Mouse (Mus musculus) intestine, embryonic 14.5 days (tissue): ENCODE results near the gene Fam198a. TPM values are rescaled to one million over a fixed set of nuclear protein-coding genes. Genes with fewer than 3 reads are reported as not detected.
"Not testable (repeated sequence)": the region's sequence is repeated elsewhere in the genome, so short reads cannot be mapped to it uniquely, and the experiment has no call there.

Experiments
- ATAC-seq: fragments of 200-750 bp; cut with Nextera tagmentation; replicated peaks from 2 replicates; pipeline ENCODE4 v1.8.0; 2017; ENCODE audit warnings: low read depth, moderate number of reproducible peaks, moderate TSS enrichment, moderate library complexity; ENCODE audit not compliant: low FRiP score, low TSS enrichment
- DNase-seq: peaks from one replicate; pipeline ENCODE4 v3.0.0-alpha.2; 2018; ENCODE audit warnings: low spot score
- H3K27ac ChIP-seq: fragments of 300-500 bp; sonication (generic); 2 replicates; pipeline ENCODE4 v1.5.1; 2014; ENCODE audit warnings: low read depth, mild to moderate bottlenecking, control low read depth
- H3K27me3 ChIP-seq: fragments of 300-500 bp; sonication (generic); replicated peaks from 2 replicates; pipeline ENCODE4 v1.6.1; 2014; ENCODE audit warnings: low read length, control low read depth; ENCODE audit not compliant: control insufficient read depth, insufficient read depth
- H3K36me3 ChIP-seq: fragments of 300-500 bp; sonication (generic); 2 replicates; pipeline ENCODE4 v1.6.1; 2014; ENCODE audit warnings: low read length, control low read depth; ENCODE audit not compliant: control insufficient read depth, insufficient read depth
- H3K4me1 ChIP-seq: fragments of 300-500 bp; sonication (generic); replicated peaks from 2 replicates; pipeline ENCODE4 v1.6.1; 2014; ENCODE audit warnings: low read length, control low read depth, mixed read lengths; ENCODE audit not compliant: control insufficient read depth, insufficient read depth
- H3K4me2 ChIP-seq: fragments of 300-500 bp; sonication (generic); 2 replicates; pipeline ENCODE4 v1.6.1; 2014; ENCODE audit warnings: low read length
- H3K4me3 ChIP-seq: fragments of 300-500 bp; sonication (generic); 2 replicates; pipeline ENCODE4 v1.5.1; 2014; ENCODE audit warnings: low read depth, low read length, control low read depth, mixed read lengths
- H3K9ac ChIP-seq: fragments of 300-500 bp; sonication (generic); 2 replicates; pipeline ENCODE4 v1.6.1; 2014; ENCODE audit warnings: mild to moderate bottlenecking, low read length
- H3K9me3 ChIP-seq: fragments of 300-500 bp; sonication (generic); 2 replicates; pipeline ENCODE4 v1.6.1; 2016; ENCODE audit warnings: low read length, control low read depth; ENCODE audit not compliant: control insufficient read depth
- WGBS: fragments of 180-500 bp; shearing (Covaris S2); extraction: QIAGEN DNeasy Blood & Tissue Kit; methylation state at CpG from one replicate; pipeline ENCODE4 v1.1.7; 2014; 5-methylcytosine and 5-hydroxymethylcytosine counted together
- polyA plus RNA-seq: library from polyadenylated mRNA; unstranded; fragments of >200 nt; fragmentation: Nextera tagmentation; extraction: Ambion mirVana; gene quantifications from 2 replicates; pipeline ENCODE4 v1.2.1, GENCODE M21; 2014

Gene Fam198a
- polyA plus RNA-seq, 1 experiment from 2014 or later, result 2.9 TPM

GRCm38 (mm10) chr9:122013629-122014028 is 62.8 kb downstream of the Fam198a start:
- DNase-seq, result no peak
- no peak overlapping the region for H3K27ac ChIP-seq
- H3K4me3 ChIP-seq, result no peak overlapping the region
- H3K4me1 ChIP-seq, result no peaks in the 10 kb centered on the region
- H3K9me3 ChIP-seq, result no peaks in the 10 kb centered on the region
- H3K4me2 ChIP-seq, result no peak overlapping the region
- no peaks in the 10 kb centered on the region for H3K36me3 ChIP-seq
- 74% methylated on average over 4 of the region's 4 CpGs for WGBS
- H3K27me3 ChIP-seq, result no peaks in the 10 kb centered on the region
- H3K9ac ChIP-seq, result no peak overlapping the region
- ATAC-seq, result no peak

GRCm38 (mm10) chr9:122014241-122014667 is 63.5 kb downstream of the Fam198a start:
- H3K4me3 ChIP-seq, result no peak overlapping the region
- H3K9me3 ChIP-seq, result no peaks in the 10 kb centered on the region
- H3K27me3 ChIP-seq, result no peaks in the 10 kb centered on the region
- 12% methylated on average over 10 of the region's 10 CpGs for WGBS
- H3K4me1 ChIP-seq, result peaks cover 2% of the 10 kb centered on the region; the same call in 1 of the 2 replicates
- H3K36me3 ChIP-seq, result no peaks in the 10 kb centered on the region
- DNase-seq, result peak; percentile 90
- H3K9ac ChIP-seq, result no peak overlapping the region
- H3K4me2 ChIP-seq, result no peak overlapping the region
- no peak for ATAC-seq
- no peak overlapping the region for H3K27ac ChIP-seq

DNA sequence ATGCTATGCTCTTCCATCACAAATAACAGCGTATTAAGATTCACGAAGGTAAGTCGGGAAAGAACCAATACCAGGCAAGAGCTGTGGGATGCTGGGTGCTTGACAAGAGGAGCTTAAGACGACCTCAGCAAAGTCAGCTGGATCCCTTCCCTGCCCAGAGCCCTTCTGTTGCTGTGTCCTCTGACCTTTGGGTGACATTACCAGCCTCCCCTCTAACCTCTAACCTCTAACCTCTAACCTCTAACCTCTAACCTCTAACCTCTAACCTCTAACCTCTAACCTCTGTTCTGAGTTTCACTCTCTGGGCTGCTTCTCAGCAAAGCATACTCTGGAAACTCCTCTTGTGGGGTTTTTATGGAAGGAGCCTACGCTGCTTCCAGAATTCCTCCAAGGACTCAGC is 67.3 kb downstream of the Fam198a start:
- no peak overlapping the region for H3K9ac ChIP-seq
- H3K4me2 ChIP-seq, result no peak overlapping the region
- H3K4me3 ChIP-seq, result no peak overlapping the region
- no peak overlapping the region for H3K27ac ChIP-seq
- H3K36me3 ChIP-seq, result no peaks in the 10 kb centered on the region
- H3K4me1 ChIP-seq, result peaks cover 5% of the 10 kb centered on the region; the same call in 1 of the 2 replicates
- ATAC-seq (no peak), DNase-seq (no peak)
- no peaks in the 10 kb centered on the region for H3K9me3 ChIP-seq
- 83% methylated on average over 5 of the region's 5 CpGs for WGBS
- no peaks in the 10 kb centered on the region for H3K27me3 ChIP-seq

- Histone ChIP-seq H3K4me3 (no peak overlapping the region), H3K27me3 (no peaks in the 10 kb centered on the region), H3K4me2 (no peak overlapping the region), H3K36me3 (no peaks in the 10 kb centered on the region), H3K27ac (no peak overlapping the region), H3K9me3 (no peaks in the 10 kb centered on the region), H3K9ac (no peak overlapping the region), H3K4me1 (peaks cover 5% of the 10 kb centered on the region)
- ATAC-seq, result peak; percentile 70; the same call in 1 of the 2 replicates
- 14% methylated on average over 8 of the region's 8 CpGs for WGBS
- peak; percentile 61 for DNase-seq
Measured at GRCm38 (mm10) chr9:122018782-122019395, 68.1 kb downstream of the Fam198a start.

DNA sequence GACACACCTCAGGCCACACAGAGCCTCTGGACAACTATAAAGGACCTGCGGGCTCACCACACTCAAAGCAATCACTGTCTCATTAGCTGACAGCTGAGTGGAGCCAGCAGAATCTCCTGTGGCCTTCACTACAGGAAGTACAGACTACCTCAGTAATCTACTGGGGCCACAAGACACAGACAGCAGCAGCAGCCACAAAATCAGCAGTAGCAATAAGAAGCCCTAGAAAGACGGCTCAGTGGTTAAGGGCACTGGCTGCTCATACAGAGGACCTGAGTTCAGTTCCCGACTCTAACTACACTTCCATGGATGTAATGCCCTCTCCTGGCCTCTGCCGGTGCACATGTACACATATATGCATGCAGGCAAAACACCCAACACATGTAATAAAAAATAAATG is 69.5 kb downstream of the Fam198a start:
- H3K4me3 ChIP-seq, result no peak overlapping the region
- no peak overlapping the region for H3K9ac ChIP-seq
- H3K4me2 ChIP-seq, result no peak overlapping the region
- no peaks in the 10 kb centered on the region for H3K27me3 ChIP-seq
- no peak overlapping the region for H3K27ac ChIP-seq
- ATAC-seq (no peak), DNase-seq (no peak)
- H3K9me3 ChIP-seq, result no peaks in the 10 kb centered on the region
- no peaks in the 10 kb centered on the region for H3K36me3 ChIP-seq
- WGBS, result 91% methylated on average over 4 of the region's 4 CpGs
- H3K4me1 ChIP-seq, result peaks cover 5% of the 10 kb centered on the region

GRCm38 (mm10) chr9:122021171-122021570 is 70.4 kb downstream of the Fam198a start:
- peaks cover 13% of the 10 kb centered on the region for H3K4me1 ChIP-seq
- not testable (repeated sequence) for H3K4me3 ChIP-seq, H3K36me3 ChIP-seq, H3K9ac ChIP-seq, DNase-seq, ATAC-seq, H3K4me2 ChIP-seq, H3K27me3 ChIP-seq, H3K27ac ChIP-seq, H3K9me3 ChIP-seq
- 83% methylated on average over 4 of the region's 4 CpGs for WGBS

- no peak overlapping the region for H3K4me3 ChIP-seq
- DNase-seq (no peak), ATAC-seq (no peak)
- WGBS, result 92% methylated on average over 5 of the region's 5 CpGs
- H3K27ac ChIP-seq, result no peak overlapping the region
- no peaks in the 10 kb centered on the region for H3K36me3 ChIP-seq
- H3K9ac ChIP-seq, result no peak overlapping the region
- H3K4me1 ChIP-seq, result peaks cover 17% of the 10 kb centered on the region
- H3K9me3 ChIP-seq, result no peaks in the 10 kb centered on the region
- H3K4me2 ChIP-seq, result no peak overlapping the region
- no peaks in the 10 kb centered on the region for H3K27me3 ChIP-seq
Measured at GRCm38 (mm10) chr9:122021581-122021980, 70.8 kb downstream of the Fam198a start.

- H3K36me3 ChIP-seq, result no peaks in the 10 kb centered on the region
- H3K27me3 ChIP-seq, result no peaks in the 10 kb centered on the region
- H3K4me1 ChIP-seq, result peaks cover 26% of the 10 kb centered on the region
- H3K9me3 ChIP-seq, result no peaks in the 10 kb centered on the region
- no peak overlapping the region for H3K27ac ChIP-seq
- 68% methylated on average over 9 of the region's 9 CpGs for WGBS
- H3K4me2 ChIP-seq, result no peak overlapping the region
- no peak for ATAC-seq
- no peak for DNase-seq
- no peak overlapping the region for H3K9ac ChIP-seq
- H3K4me3 ChIP-seq, result no peak overlapping the region
Measured at GRCm38 (mm10) chr9:122022776-122023175, 72.0 kb downstream of the Fam198a start.

DNA sequence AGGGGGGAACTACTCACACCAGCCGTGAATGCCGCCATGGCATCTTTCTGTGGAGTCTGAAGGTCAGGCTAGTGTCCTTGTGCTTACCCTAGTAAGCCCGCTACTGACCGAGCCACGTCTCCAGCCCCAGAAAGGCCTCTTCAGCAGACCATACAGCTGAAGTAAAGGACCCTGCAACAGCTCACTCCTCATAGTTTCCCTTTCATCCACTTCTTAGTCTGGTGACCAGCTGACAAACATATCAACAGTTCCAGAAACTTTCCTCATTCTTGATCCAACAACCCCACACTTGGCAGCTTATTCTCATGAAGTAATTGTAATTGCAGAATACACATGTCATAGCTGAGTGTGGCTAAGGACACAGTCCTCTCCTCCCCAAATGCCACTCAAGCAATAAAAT is 73.1 kb downstream of the Fam198a start:
- ATAC-seq (no peak), DNase-seq (no peak)
- Histone ChIP-seq H3K4me1 (peaks cover 26% of the 10 kb centered on the region), H3K27me3 (no peaks in the 10 kb centered on the region), H3K4me2 (no peak overlapping the region), H3K27ac (peak overlapping the region; percentile 34; the same call in 1 of the 2 replicates), H3K9ac (no peak overlapping the region), H3K4me3 (no peak overlapping the region), H3K36me3 (no peaks in the 10 kb centered on the region), H3K9me3 (no peaks in the 10 kb centered on the region)
- WGBS, result 77% methylated on average over 5 of the region's 5 CpGs
